Mouse (Mus musculus) hindbrain, embryonic 13.5 days (tissue): ENCODE results near the gene Ak3. TPM values are rescaled to one million over a fixed set of nuclear protein-coding genes. Genes with fewer than 3 reads are reported as not detected.

Experiments used
- ATAC-seq: fragments of 200-750 bp; cut with Nextera tagmentation; 2 replicates; pipeline ENCODE4 v1.8.0; 2017; ENCODE audit warnings: moderate TSS enrichment; ENCODE audit not compliant: low FRiP score
- H3K27ac ChIP-seq: fragments of 300-500 bp; sonication (generic); 2 replicates; pipeline ENCODE4 v1.5.1; 2015; ENCODE audit warnings: inconsistent platforms, mild to moderate bottlenecking, moderate library complexity
- H3K27me3 ChIP-seq: fragments of 300-500 bp; sonication (generic); 2 replicates; pipeline ENCODE4 v1.6.1; 2015; ENCODE audit warnings: mild to moderate bottlenecking, inconsistent platforms
- H3K36me3 ChIP-seq: fragments of 300-500 bp; sonication (generic); 2 replicates; pipeline ENCODE4 v1.6.1; 2015; ENCODE audit warnings: mild to moderate bottlenecking, inconsistent platforms
- H3K4me1 ChIP-seq: fragments of 300-500 bp; sonication (generic); replicated peaks from 2 replicates; pipeline ENCODE4 v1.6.1; 2015; ENCODE audit warnings: inconsistent platforms
- H3K4me2 ChIP-seq: fragments of 300-500 bp; sonication (generic); 2 replicates; pipeline ENCODE4 v1.6.1; 2015; ENCODE audit warnings: inconsistent platforms, mild to moderate bottlenecking, moderate library complexity
- H3K4me3 ChIP-seq: fragments of 300-500 bp; sonication (generic); 2 replicates; pipeline ENCODE4 v1.5.1; 2015; ENCODE audit warnings: mild to moderate bottlenecking, inconsistent platforms
- H3K9ac ChIP-seq: fragments of 300-500 bp; sonication (generic); 2 replicates; pipeline ENCODE4 v1.6.1; 2015; ENCODE audit warnings: mild to moderate bottlenecking, inconsistent platforms
- H3K9me3 ChIP-seq: fragments of 300-500 bp; sonication (generic); 2 replicates; pipeline ENCODE4 v1.6.1; 2016; ENCODE audit warnings: inconsistent platforms
- WGBS: fragments of 180-500 bp; shearing (Covaris S2); methylation state at CpG from one replicate; pipeline ENCODE4 v1.1.7; 2015; 5-methylcytosine and 5-hydroxymethylcytosine counted together
- polyA plus RNA-seq: library from polyadenylated mRNA; unstranded; fragments of >200 nt; fragmentation: Nextera tagmentation; extraction: Ambion mirVana; gene quantifications from 2 replicates; pipeline ENCODE4 v1.2.1, GENCODE M21; 2015

Gene Ak3
- 60.7 and 61.6 TPM in 2 replicates for polyA plus RNA-seq

DNA sequence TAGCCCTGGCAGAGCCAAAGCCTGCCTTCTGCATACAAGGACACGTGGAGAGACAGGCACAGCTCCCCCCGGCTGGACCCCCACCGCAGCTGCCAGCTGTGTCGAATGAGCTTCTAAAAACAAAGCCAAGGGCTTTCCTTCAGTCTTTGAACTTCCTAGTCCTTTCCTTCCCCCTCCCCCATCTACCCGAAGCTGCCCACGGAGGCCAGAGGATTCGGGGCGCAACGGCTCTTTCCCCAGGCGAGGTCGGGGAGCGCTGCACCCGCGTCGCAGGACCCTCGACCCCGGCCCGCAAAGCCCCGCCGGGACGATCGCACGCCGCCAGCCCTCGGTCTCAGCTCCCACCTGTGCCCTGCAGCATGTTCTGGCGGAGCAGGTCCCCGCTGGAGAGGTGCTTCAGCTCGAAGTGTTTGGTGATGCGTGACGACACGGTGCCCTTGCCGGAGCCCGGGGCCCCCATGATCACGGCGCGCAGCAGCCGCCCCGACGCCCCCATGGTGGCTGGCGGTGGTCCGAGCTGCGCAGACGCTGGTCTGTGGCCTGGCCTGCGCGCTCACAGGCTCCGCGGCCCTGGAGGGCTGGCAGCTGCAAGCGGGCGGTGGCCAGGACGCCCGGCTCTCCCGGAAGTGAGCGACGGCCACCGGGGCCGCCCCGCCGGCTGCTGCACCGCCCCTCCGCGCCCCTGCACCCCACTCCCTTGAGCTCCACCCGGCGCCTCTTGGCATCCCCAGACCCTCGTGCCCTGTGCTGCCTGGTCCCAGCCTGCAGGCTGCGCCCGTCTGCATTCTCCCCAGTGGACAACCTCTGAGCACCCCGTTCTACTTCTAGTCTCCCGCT, at the start of gene Ak3:
Ak3 (minus strand) TSS at position 628 of the 837 bp plus-strand sequence.
- H3K9ac ChIP-seq = peak within 1 kb of the TSS; percentile 91
- H3K27ac ChIP-seq = peak within 1 kb of the TSS; percentile 85
- H3K4me2 ChIP-seq = peak within 1 kb of the TSS; percentile 70
- no peaks in the 10 kb centered on the region for H3K36me3 ChIP-seq
- H3K27me3 ChIP-seq = no peaks in the 10 kb centered on the region
- WGBS = under 1% methylated on average over 66 of the region's 68 CpGs
- H3K4me1 ChIP-seq = peaks cover 25% of the 10 kb centered on the region
- peak; percentile 92 for ATAC-seq
- H3K9me3 ChIP-seq = no peaks in the 10 kb centered on the region
- peak within 1 kb of the TSS; percentile 79 for H3K4me3 ChIP-seq

GRCm38 (mm10) chr19:29092194-29092593, 44.4 kb upstream of the Ak3 start:
- Histone ChIP-seq H3K9me3 (no peaks in the 10 kb centered on the region), H3K9ac (no peak overlapping the region), H3K4me3 (no peak overlapping the region), H3K36me3 (no peaks in the 10 kb centered on the region), H3K4me2 (no peak overlapping the region), H3K27me3 (no peaks in the 10 kb centered on the region), H3K27ac (no peak overlapping the region), H3K4me1 (no peaks in the 10 kb centered on the region)
- ATAC-seq = no peak

GRCm38 (mm10) chr19:29088628-29089027, 40.9 kb upstream of the Ak3 start:
- Histone ChIP-seq H3K9ac (no peak overlapping the region), H3K27me3 (no peaks in the 10 kb centered on the region), H3K27ac (no peak overlapping the region), H3K4me3 (no peak overlapping the region), H3K36me3 (no peaks in the 10 kb centered on the region), H3K4me1 (no peaks in the 10 kb centered on the region), H3K4me2 (no peak overlapping the region), H3K9me3 (no peaks in the 10 kb centered on the region)
- ATAC-seq = no peak
- 91% methylated on average over 6 of the region's 6 CpGs for WGBS

GRCm38 (mm10) chr19:29074802-29075201, 27.0 kb upstream of the Ak3 start:
- Histone ChIP-seq H3K4me2 (no peak overlapping the region), H3K4me3 (no peak overlapping the region), H3K27ac (no peak overlapping the region), H3K4me1 (0 out of 2 replicates have a peak, but pooled peaks cover 4% of the 10 kb centered on the region), H3K9me3 (no peaks in the 10 kb centered on the region), H3K27me3 (no peaks in the 10 kb centered on the region), H3K9ac (no peak overlapping the region), H3K36me3 (no peaks in the 10 kb centered on the region)
- no peak for ATAC-seq
- 66% methylated on average over 6 of the region's 6 CpGs for WGBS

DNA sequence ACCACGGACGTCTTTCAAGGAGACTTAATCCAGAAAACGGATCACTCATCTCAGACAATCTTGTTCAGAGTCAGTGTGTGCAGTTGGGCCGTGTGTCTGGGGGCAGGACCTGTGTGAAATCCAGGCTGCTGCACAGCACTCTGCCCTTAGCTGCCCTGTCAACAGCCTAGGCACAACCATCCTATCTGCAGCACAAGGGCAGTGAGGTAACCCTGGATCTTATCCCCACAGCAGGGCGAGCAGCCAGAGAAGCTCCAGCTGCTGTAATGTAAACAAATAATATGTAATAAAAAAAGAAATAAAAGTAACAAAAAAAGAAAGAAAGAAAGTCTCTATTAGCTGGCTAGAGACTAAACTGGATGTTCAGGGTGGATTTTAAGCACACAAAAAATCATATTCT, 21.4 kb upstream of the Ak3 start:
- 89% methylated on average over 5 of the region's 5 CpGs for WGBS
- H3K9ac ChIP-seq = no peak overlapping the region
- H3K4me3 ChIP-seq = no peak overlapping the region
- peaks cover 10% of the 10 kb centered on the region; the same call in 1 of the 2 replicates for H3K4me1 ChIP-seq
- no peaks in the 10 kb centered on the region for H3K27me3 ChIP-seq
- no peaks in the 10 kb centered on the region for H3K9me3 ChIP-seq
- no peak for ATAC-seq
- no peak overlapping the region for H3K27ac ChIP-seq
- no peaks in the 10 kb centered on the region for H3K36me3 ChIP-seq
- no peak overlapping the region for H3K4me2 ChIP-seq

DNA sequence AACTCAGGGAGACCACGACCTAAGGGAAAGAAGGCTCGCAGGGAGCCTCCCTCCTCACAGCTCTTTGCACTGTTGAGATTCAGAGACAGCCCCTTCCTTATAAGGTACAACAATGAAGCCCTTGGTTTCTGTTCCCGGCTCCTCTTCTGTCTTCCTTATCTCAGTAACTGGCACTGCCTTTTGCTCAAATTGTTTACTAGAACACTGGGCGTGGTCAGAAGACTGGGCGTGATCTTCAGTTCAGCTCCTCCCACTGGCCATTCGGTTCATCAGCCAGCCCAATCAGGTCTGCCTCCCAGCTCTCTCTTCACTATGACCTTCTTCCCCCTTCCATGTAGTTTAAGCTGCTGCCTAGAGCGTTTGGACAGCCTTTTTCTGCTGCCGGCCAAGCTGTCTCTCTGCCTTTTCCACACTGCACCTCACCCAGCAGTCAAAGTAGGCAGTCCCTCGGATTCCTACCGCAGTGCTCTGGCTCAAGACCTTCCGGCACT, 19.3 kb upstream of the Ak3 start:
- Histone ChIP-seq H3K36me3 (no peaks in the 10 kb centered on the region), H3K9ac (no peak overlapping the region), H3K27me3 (no peaks in the 10 kb centered on the region), H3K4me2 (peak overlapping the region; percentile 32), H3K27ac (no peak overlapping the region), H3K4me1 (peaks cover 15% of the 10 kb centered on the region; the same call in 1 of the 2 replicates), H3K9me3 (no peaks in the 10 kb centered on the region), H3K4me3 (peak overlapping the region; percentile 17; the same call in 1 of the 2 replicates)
- peak; percentile 33; the same call in 1 of the 2 replicates for ATAC-seq
- 16% methylated on average over 11 of the region's 11 CpGs for WGBS

DNA sequence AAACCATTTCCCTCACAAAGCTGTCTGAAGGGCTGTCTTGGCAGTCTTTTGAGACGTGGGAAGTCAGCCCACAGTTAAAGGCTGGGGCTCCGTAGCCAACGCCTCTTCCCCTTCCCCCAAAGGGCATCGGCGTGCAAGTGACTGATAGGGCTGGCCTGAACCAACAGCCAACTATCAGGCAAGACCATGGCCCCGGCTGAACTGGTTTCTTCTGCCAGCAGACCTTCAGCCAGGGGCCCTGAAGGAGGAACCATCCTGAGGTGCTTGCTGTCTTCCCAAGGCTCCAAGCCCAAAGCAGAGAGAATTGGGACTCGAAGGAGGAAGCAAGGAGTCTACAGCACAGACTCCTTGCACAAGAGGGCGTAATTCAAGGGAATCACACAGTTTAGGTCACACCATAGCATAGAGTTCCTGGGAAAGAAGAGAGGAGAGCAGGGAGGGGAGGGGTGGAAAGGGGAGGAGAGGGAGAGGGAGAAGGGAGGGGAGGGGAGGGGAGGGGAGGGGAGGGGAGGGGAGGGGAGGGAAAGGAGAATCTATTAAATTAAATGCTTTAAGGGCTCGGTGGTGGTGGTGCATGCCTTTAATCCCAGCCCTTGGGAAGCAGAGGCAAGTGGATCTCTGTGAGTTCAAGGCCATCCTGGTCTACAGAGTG, 16.8 kb upstream of the Ak3 start:
- no peaks in the 10 kb centered on the region for H3K36me3 ChIP-seq
- no peaks in the 10 kb centered on the region for H3K9me3 ChIP-seq
- H3K9ac ChIP-seq = no peak overlapping the region
- H3K4me2 ChIP-seq = peak overlapping the region; percentile 41; the same call in 1 of the 2 replicates
- H3K4me3 ChIP-seq = no peak overlapping the region
- no peaks in the 10 kb centered on the region for H3K27me3 ChIP-seq
- WGBS = 72% methylated on average over 9 of the region's 9 CpGs
- 0 out of 2 replicates have a peak, but pooled peaks have one; percentile 40 for ATAC-seq
- peaks cover 15% of the 10 kb centered on the region; the same call in 1 of the 2 replicates for H3K4me1 ChIP-seq
- H3K27ac ChIP-seq = peak overlapping the region; percentile 18; the same call in 1 of the 2 replicates

DNA sequence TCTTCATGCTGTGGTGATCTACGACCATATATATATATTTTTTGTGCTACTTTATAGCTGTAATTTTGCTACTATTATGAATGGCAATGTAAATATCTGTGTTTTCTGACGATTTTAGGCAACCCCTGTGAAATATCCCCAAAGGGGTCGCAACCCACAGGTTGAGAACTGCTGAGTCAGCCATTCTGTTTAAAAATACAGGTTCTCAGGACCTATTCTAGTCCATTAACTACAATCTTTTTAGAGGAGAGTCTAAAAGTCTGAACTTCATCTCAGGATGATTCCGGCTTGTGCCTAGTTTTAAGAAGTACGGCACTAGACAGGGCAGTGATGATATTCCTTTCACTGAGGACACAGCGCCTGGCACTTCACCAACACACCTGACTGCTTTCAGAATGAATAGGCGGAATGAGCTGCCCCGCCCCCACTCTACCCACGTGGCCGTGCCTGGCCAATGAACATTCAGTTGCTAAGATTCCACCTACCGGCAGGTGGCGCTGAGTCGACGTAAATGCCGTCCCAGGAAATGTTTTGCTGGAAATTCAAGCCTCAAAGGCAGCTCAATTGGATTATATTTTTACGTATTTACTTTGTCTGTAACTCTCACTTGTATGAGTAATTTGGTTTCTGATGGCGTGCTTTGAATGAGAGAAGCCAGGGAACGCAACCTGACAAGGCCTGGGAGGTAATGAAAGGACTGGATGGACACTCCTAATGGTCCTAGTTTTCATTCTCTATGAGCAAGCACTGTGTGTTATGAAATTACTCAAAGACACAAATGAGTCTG, 16.0 kb upstream of the Ak3 start:
- peak; percentile 85 for ATAC-seq
- Histone ChIP-seq H3K4me2 (peak overlapping the region; percentile 41), H3K4me3 (no peak overlapping the region), H3K4me1 (peaks cover 15% of the 10 kb centered on the region; the same call in 1 of the 2 replicates), H3K9ac (no peak overlapping the region), H3K36me3 (no peaks in the 10 kb centered on the region), H3K27me3 (no peaks in the 10 kb centered on the region), H3K27ac (no peak overlapping the region; the same call in 1 of the 2 replicates), H3K9me3 (no peaks in the 10 kb centered on the region)
- WGBS = 17% methylated on average over 18 of the region's 18 CpGs

DNA sequence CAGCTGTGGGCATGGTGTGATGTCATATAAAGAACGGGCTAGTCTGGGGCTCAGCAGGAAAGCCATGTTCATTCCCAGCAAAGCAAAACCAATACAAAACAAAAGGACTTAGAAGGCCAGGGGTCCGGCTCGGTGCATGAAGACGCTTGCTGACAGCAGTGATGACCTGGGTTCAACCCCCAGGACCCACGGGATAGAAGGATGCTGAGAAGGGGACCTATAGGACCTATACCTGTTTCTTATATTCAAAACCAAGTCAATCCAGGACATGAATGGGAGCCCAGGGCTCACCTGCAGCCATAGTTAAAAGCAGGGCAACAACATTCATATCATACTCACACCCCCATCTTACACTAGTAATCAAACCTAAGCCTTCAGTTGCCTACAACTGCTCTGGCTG, 15.2 kb upstream of the Ak3 start:
- Histone ChIP-seq H3K27me3 (no peaks in the 10 kb centered on the region), H3K9ac (no peak overlapping the region), H3K4me2 (no peak overlapping the region), H3K9me3 (no peaks in the 10 kb centered on the region), H3K4me3 (no peak overlapping the region), H3K36me3 (no peaks in the 10 kb centered on the region), H3K27ac (no peak overlapping the region), H3K4me1 (peaks cover 15% of the 10 kb centered on the region; the same call in 1 of the 2 replicates)
- no peak for ATAC-seq
- WGBS = 73% methylated on average over 5 of the region's 5 CpGs

- Histone ChIP-seq H3K4me1 (0 out of 2 replicates have a peak, but pooled peaks cover 7% of the 10 kb centered on the region), H3K27ac (no peak overlapping the region), H3K9ac (no peak overlapping the region), H3K36me3 (no peaks in the 10 kb centered on the region), H3K27me3 (no peaks in the 10 kb centered on the region), H3K9me3 (no peaks in the 10 kb centered on the region), H3K4me3 (no peak overlapping the region), H3K4me2 (no peak overlapping the region)
- 35% methylated on average over 6 of the region's 6 CpGs for WGBS
- ATAC-seq = no peak
Observed at GRCm38 (mm10) chr19:29060299-29060698, 12.5 kb upstream of the Ak3 start.

DNA sequence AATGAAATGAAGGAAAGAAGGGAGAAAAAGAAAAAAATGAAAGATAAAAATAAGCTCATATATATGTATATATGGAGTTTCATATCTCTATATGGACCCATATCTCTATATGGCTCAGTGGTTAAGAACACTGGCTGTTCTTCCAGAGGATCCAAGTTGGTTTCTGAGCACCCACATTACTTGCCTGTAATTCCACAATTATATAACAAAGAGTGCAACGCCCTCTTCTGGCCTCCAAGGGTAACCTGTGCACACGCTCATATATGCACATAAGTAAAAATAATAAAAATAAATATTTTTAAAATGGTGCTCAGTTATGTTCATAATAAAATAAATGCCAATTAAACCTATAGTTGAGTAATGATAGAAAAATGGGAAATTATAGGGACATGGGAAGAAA, 11.9 kb upstream of the Ak3 start:
- H3K9ac ChIP-seq = no peak overlapping the region
- no peak overlapping the region for H3K27ac ChIP-seq
- 91% methylated on average over 2 of the region's 2 CpGs for WGBS
- no peaks in the 10 kb centered on the region for H3K9me3 ChIP-seq
- no peaks in the 10 kb centered on the region for H3K27me3 ChIP-seq
- H3K4me2 ChIP-seq = no peak overlapping the region
- no peak for ATAC-seq
- no peak overlapping the region for H3K4me3 ChIP-seq
- H3K36me3 ChIP-seq = no peaks in the 10 kb centered on the region
- 0 out of 2 replicates have a peak, but pooled peaks cover 7% of the 10 kb centered on the region for H3K4me1 ChIP-seq

GRCm38 (mm10) chr19:29058741-29059140, 11.0 kb upstream of the Ak3 start:
- Histone ChIP-seq H3K4me3 (no peak overlapping the region), H3K9ac (no peak overlapping the region), H3K27me3 (no peaks in the 10 kb centered on the region), H3K36me3 (no peaks in the 10 kb centered on the region), H3K4me1 (0 out of 2 replicates have a peak, but pooled peaks cover under 1% of the 10 kb centered on the region), H3K4me2 (no peak overlapping the region), H3K9me3 (no peaks in the 10 kb centered on the region), H3K27ac (no peak overlapping the region)
- ATAC-seq = no peak
- 88% methylated on average over 5 of the region's 5 CpGs for WGBS
